Mouse (Mus musculus) heart, adult 2 months (tissue): ENCODE measurements around the gene Chst12. TPM values are rescaled to one million over a fixed set of nuclear protein-coding genes. Genes with fewer than 3 reads are reported as not detected.

ENCODE experiments used
- DNase-seq, 2 experiments: peaks; one replicate each; pipeline ENCODE4 v3.0.0; 2021
- H3K27ac ChIP-seq: fragments of 200-600 bp; 2 replicates; pipeline ENCODE4 v1.8.1; 2022
- H3K27me3 ChIP-seq: fragments of 200-500 bp; 2 replicates; pipeline ENCODE4 v1.6.1; 2012; ENCODE audit warnings: mild to moderate bottlenecking, low read length, inconsistent platforms, mixed read lengths; ENCODE audit not compliant: control insufficient read depth, insufficient read depth
- H3K36me3 ChIP-seq: fragments of 200-500 bp; 2 replicates; pipeline ENCODE4 v1.6.1; 2012; ENCODE audit warnings: low read length, inconsistent platforms; ENCODE audit not compliant: control insufficient read depth, insufficient read depth
- H3K4me1 ChIP-seq: fragments of 200-500 bp; 2 replicates; pipeline ENCODE4 v1.6.1; 2011; ENCODE audit warnings: low read length; ENCODE audit not compliant: control insufficient read depth, insufficient read depth
- H3K4me3 ChIP-seq: fragments of 200-600 bp; 2 replicates; pipeline ENCODE4 v1.8.1; 2022
- H3K79me2 ChIP-seq: fragments of 200-500 bp; replicated peaks from 2 replicates; pipeline ENCODE4 v1.6.1; 2012; ENCODE audit warnings: mild to moderate bottlenecking, inconsistent platforms, low read length, moderate library complexity, mixed read lengths; ENCODE audit not compliant: control insufficient read depth, insufficient read depth
- H3K9ac ChIP-seq: fragments of 200-500 bp; 2 replicates; pipeline ENCODE4 v1.6.1; 2012; ENCODE audit warnings: low read depth, mild to moderate bottlenecking, control low read depth, inconsistent platforms, low read length, mixed read lengths
- CTCF ChIP-seq: fragments of 200-600 bp; IDR thresholded peaks from 2 replicates; pipeline ENCODE4 v1.8.1; 2022; ENCODE audit warnings: antibody characterized with exemption, mild to moderate bottlenecking, moderate library complexity
- EP300 ChIP-seq: fragments of 200-500 bp; IDR thresholded peaks from 2 replicates; pipeline ENCODE4 v1.6.1; 2011; ENCODE audit warnings: low read depth, low read length, control low read depth; ENCODE audit not compliant: insufficient read depth
- POLR2A ChIP-seq: fragments of 200-500 bp; IDR thresholded peaks from 2 replicates; pipeline ENCODE4 v1.6.1; 2011; ENCODE audit warnings: mild to moderate bottlenecking, low read depth, low read length, control low read depth; ENCODE audit not compliant: insufficient read depth
- WGBS: fragments of 180-500 bp; shearing (Covaris S2); methylation state at CpG from one replicate; pipeline ENCODE4 v1.1.7; 2018; 5-methylcytosine and 5-hydroxymethylcytosine counted together
- intact Hi-C: fragments of 180-260 bp; cut with DNase I; formaldehyde crosslinking; loops from one replicate; pipeline ENCODE4 v1.15.1; 2025
- polyA plus RNA-seq: library from polyadenylated mRNA; depleted of rRNA; stranded (reverse); fragments of >200 nt; gene quantifications from 2 replicates; pipeline ENCODE4 v1.2.3, GENCODE M21; 2012
- total RNA-seq, 2 experiments: library from RNA; stranded (reverse); gene quantifications; 2 replicates each; pipeline ENCODE4 v1.2.3; 2021

Gene Chst12
- total and polyA plus RNA-seq, 3 experiments, result 4.5 to 11.2 (median 4.8) TPM

GRCm38 (mm10) chr5:140565856-140566255, 60.5 kb downstream of the Chst12 start:
- peak; percentile 67 to 74 for DNase-seq
- Histone ChIP-seq H3K36me3 (no peaks in the 10 kb centered on the region), H3K27me3 (no peaks in the 10 kb centered on the region), H3K9ac (no peak overlapping the region), H3K4me3 (no peak overlapping the region), H3K79me2 (no peaks in the 10 kb centered on the region), H3K27ac (no peak overlapping the region), H3K4me1 (peaks cover 8% of the 10 kb centered on the region)
- intact Hi-C loops, result no loop called here
- WGBS, result 39% methylated on average over 6 of the region's 6 CpGs
- TF ChIP-seq POLR2A (no peak), CTCF (peak; percentile 75), EP300 (no peak)

GRCm38 (mm10) chr5:140566271-140566670, 60.9 kb downstream of the Chst12 start:
- H3K4me1 ChIP-seq, result peaks cover 8% of the 10 kb centered on the region
- 90% methylated on average over 4 of the region's 4 CpGs for WGBS
- TF ChIP-seq CTCF (no peak), EP300 (no peak), POLR2A (no peak)
- intact Hi-C loops, result no loop called here
- H3K27me3 ChIP-seq, result no peaks in the 10 kb centered on the region
- no peak for DNase-seq
- H3K9ac ChIP-seq, result no peak overlapping the region
- H3K36me3 ChIP-seq, result no peaks in the 10 kb centered on the region
- H3K27ac ChIP-seq, result no peak overlapping the region
- no peaks in the 10 kb centered on the region for H3K79me2 ChIP-seq
- no peak overlapping the region for H3K4me3 ChIP-seq

GRCm38 (mm10) chr5:140567321-140567720, 62.0 kb downstream of the Chst12 start:
- Histone ChIP-seq H3K4me3 (no peak overlapping the region), H3K27ac (peak overlapping the region; percentile 13), H3K9ac (no peak overlapping the region), H3K27me3 (no peaks in the 10 kb centered on the region), H3K79me2 (no peaks in the 10 kb centered on the region), H3K36me3 (no peaks in the 10 kb centered on the region), H3K4me1 (peaks cover 11% of the 10 kb centered on the region)
- no peak for TF ChIP-seq EP300
- no peak for TF ChIP-seq CTCF
- TF ChIP-seq POLR2A, result no peak
- peak; percentile 77 to 84 for DNase-seq
- intact Hi-C loops, result loop anchor here (1.0 kb wide), 1 partner anchor 27 kb away; no protein-coding TSS in a partner anchor
- 35% methylated on average over 11 of the region's 11 CpGs for WGBS

- intact Hi-C loops, result loop anchor here (1.0 to 2.0 kb wide), 3 partner anchors 27 to 52 kb away; no protein-coding TSS in a partner anchor
- WGBS, result 84% methylated on average over 5 of the region's 5 CpGs
- H3K79me2 ChIP-seq, result no peaks in the 10 kb centered on the region
- H3K27me3 ChIP-seq, result no peaks in the 10 kb centered on the region
- no peak for DNase-seq
- H3K27ac ChIP-seq, result peak overlapping the region; percentile 67
- H3K9ac ChIP-seq, result no peak overlapping the region
- peaks cover 14% of the 10 kb centered on the region for H3K4me1 ChIP-seq
- TF ChIP-seq POLR2A (no peak), CTCF (no peak), EP300 (no peak)
- H3K36me3 ChIP-seq, result no peaks in the 10 kb centered on the region
- H3K4me3 ChIP-seq, result no peak overlapping the region
Measured at GRCm38 (mm10) chr5:140567751-140568150, 62.4 kb downstream of the Chst12 start.

GRCm38 (mm10) chr5:140568321-140568970, 63.1 kb downstream of the Chst12 start:
- Histone ChIP-seq H3K9ac (no peak overlapping the region), H3K79me2 (no peaks in the 10 kb centered on the region), H3K27ac (peak overlapping the region; percentile 67), H3K4me3 (no peak overlapping the region), H3K36me3 (no peaks in the 10 kb centered on the region), H3K4me1 (peaks cover 16% of the 10 kb centered on the region), H3K27me3 (no peaks in the 10 kb centered on the region)
- 9% methylated on average over 10 of the region's 10 CpGs for WGBS
- peak; percentile 84 for TF ChIP-seq EP300
- peak; percentile 92 for TF ChIP-seq CTCF
- TF ChIP-seq POLR2A, result no peak
- DNase-seq, result peak; percentile 72 to 78
- intact Hi-C loops, result loop anchor here (1.0 to 2.0 kb wide), 2 partner anchors 40 to 51 kb away; no protein-coding TSS in a partner anchor

- WGBS, result 85% methylated on average over 16 of the region's 16 CpGs
- Histone ChIP-seq H3K36me3 (no peaks in the 10 kb centered on the region), H3K4me1 (peaks cover 16% of the 10 kb centered on the region), H3K27me3 (no peaks in the 10 kb centered on the region), H3K9ac (no peak overlapping the region), H3K27ac (no peak overlapping the region; the same call in 1 of the 2 replicates), H3K79me2 (no peaks in the 10 kb centered on the region), H3K4me3 (no peak overlapping the region)
- no peak for TF ChIP-seq POLR2A
- TF ChIP-seq EP300, result no peak
- no peak for TF ChIP-seq CTCF
- intact Hi-C loops, result loop anchor here (2.0 kb wide), 1 partner anchor 40 kb away; no protein-coding TSS in a partner anchor
- DNase-seq, result no peak
Measured at GRCm38 (mm10) chr5:140569032-140569595, 63.8 kb downstream of the Chst12 start.
